8 mouse cellular contexts compared by ENCODE assay signal in the genomic region with DNA sequence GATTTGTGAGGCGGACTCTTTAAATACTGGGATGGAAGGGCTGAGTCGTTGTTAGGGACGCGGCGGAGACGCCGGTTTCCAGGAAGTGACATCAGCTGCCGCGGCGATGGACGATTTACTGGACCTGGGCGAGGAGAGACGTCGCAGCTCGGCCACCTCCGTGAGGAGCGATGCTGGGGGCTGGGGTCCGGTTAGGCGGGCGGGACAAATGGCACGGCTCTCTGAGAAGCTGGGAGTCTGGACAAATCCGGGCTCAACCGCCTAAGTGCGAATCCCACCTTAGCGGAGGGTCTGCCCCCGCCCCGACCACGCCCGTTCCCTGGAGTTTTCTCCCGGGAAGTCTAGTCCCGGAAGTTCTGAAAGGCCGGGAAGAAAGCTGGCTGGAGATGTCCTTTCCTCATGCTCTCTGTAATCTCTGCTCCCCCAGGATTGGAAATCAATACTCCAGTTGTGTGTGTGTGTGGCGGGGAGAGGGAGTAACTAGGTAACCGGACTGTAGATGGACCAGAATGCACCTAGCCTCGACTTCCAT. TPM values are rescaled to one million over a fixed set of nuclear protein-coding genes. Genes with fewer than 3 reads are reported as not detected.
DNase-seq lines count a peak whose midpoint lies in the region; ATAC-seq and TF ChIP-seq lines count a peak whose summit lies in the region.

A gene (plus strand): TSS at position 61 of the 532 bp plus-strand sequence.

- TF ChIP-seq EP300 in stomach, postnatal 0 days (optimal IDR thresholded peaks at IDR 0.05), result no peak

- peaks cover 17% of the 10 kb centered on the region for H3K27me3 ChIP-seq in embryonic facial prominence, embryonic 10.5 days (replicated peaks; ENCODE audit: low read depth, poor library complexity, severe bottlenecking)
- H3K27me3 ChIP-seq in limb, embryonic 14.5 days (ENCODE audit: control insufficient read depth, insufficient read depth, low read length), result no peaks in the 10 kb centered on the region
- H3K27me3 ChIP-seq in midbrain, postnatal 0 days (ENCODE audit: insufficient read depth, low read length), result no peaks in the 10 kb centered on the region
- no peaks in the 10 kb centered on the region for H3K27me3 ChIP-seq in stomach, postnatal 0 days (ENCODE audit: control insufficient read depth, insufficient read depth, low read length)

- H3K9ac ChIP-seq in limb, embryonic 14.5 days (ENCODE audit: low read depth, low read length, severe bottlenecking), result peak within 1 kb of the TSS; percentile 53
- peak within 1 kb of the TSS; percentile 59 for H3K9ac ChIP-seq in midbrain, postnatal 0 days (replicated peaks; ENCODE audit: low read length, poor library complexity, severe bottlenecking)
- H3K9ac ChIP-seq in stomach, postnatal 0 days (ENCODE audit: low read length), result peak within 1 kb of the TSS; percentile 59

- no peak for TF ChIP-seq CTCF in midbrain, postnatal 0 days (IDR thresholded peaks at IDR 0.05)
- no peak for TF ChIP-seq CTCF in stomach, postnatal 0 days (IDR thresholded peaks at IDR 0.05; ENCODE audit: low read depth)

- H3K4me3 ChIP-seq in embryonic facial prominence, embryonic 10.5 days, result peak within 1 kb of the TSS; percentile 75
- H3K4me3 ChIP-seq in limb, embryonic 14.5 days (replicated peaks; ENCODE audit: low read length), result peak within 1 kb of the TSS; percentile 55
- peak within 1 kb of the TSS; percentile 60 for H3K4me3 ChIP-seq in midbrain, postnatal 0 days (ENCODE audit: low read depth, low read length)
- H3K4me3 ChIP-seq in stomach, postnatal 0 days (ENCODE audit: low read depth, low read length), result peak within 1 kb of the TSS; percentile 66

- TF ChIP-seq POLR2A in limb, embryonic 14.5 days (IDR thresholded peaks at IDR 0.05; ENCODE audit: borderline replicate concordance, extremely low read depth, insufficient read depth, insufficient read length), result peak; percentile 44; the same call in 1 of the 2 replicates

- H3K4me1 ChIP-seq in embryonic facial prominence, embryonic 10.5 days, result peaks cover 24% of the 10 kb centered on the region
- peaks cover 13% of the 10 kb centered on the region for H3K4me1 ChIP-seq in limb, embryonic 14.5 days (ENCODE audit: control insufficient read depth, insufficient read depth, low read length)
- peaks cover 4% of the 10 kb centered on the region; the same call in 1 of the 2 replicates for H3K4me1 ChIP-seq in midbrain, postnatal 0 days (ENCODE audit: insufficient read depth, low read length)
- no peaks in the 10 kb centered on the region for H3K4me1 ChIP-seq in stomach, postnatal 0 days (replicated peaks; ENCODE audit: control insufficient read depth, insufficient read depth)

- peak within 1 kb of the TSS; percentile 72 for H3K4me2 ChIP-seq in limb, embryonic 14.5 days (replicated peaks; ENCODE audit: low read depth, low read length, severe bottlenecking)
- peak within 1 kb of the TSS; percentile 69 for H3K4me2 ChIP-seq in midbrain, postnatal 0 days (ENCODE audit: low read depth, low read length, poor library complexity, severe bottlenecking)
- peak within 1 kb of the TSS; percentile 73 for H3K4me2 ChIP-seq in stomach, postnatal 0 days (replicated peaks; ENCODE audit: low read depth)

- ATAC-seq in limb, embryonic 14.5 days (ENCODE audit: low FRiP score, low read depth), result 0 out of 2 replicates have a peak, but pooled peaks have one; percentile 29
- peak; percentile 53 for ATAC-seq in midbrain, postnatal 0 days (ENCODE audit: low FRiP score)
- ATAC-seq in stomach, postnatal 0 days (ENCODE audit: low FRiP score, low TSS enrichment), result peak; percentile 72

- under 1% methylated on average over 35 of the region's 35 CpGs for WGBS in embryonic facial prominence, embryonic 10.5 days
- WGBS in limb, embryonic 14.5 days, result under 1% methylated on average over 33 of the region's 35 CpGs
- 0% methylated on average over 34 of the region's 35 CpGs for WGBS in midbrain, postnatal 0 days
- WGBS in stomach, postnatal 0 days, result under 1% methylated on average over 35 of the region's 35 CpGs

- peak within 1 kb of the TSS; percentile 83 for H3K27ac ChIP-seq in embryonic facial prominence, embryonic 10.5 days (replicated peaks)
- no peak within 1 kb of the TSS for H3K27ac ChIP-seq in limb, embryonic 14.5 days (replicated peaks; ENCODE audit: low read depth, low read length)
- H3K27ac ChIP-seq in midbrain, postnatal 0 days (ENCODE audit: low read depth, low read length), result no peak within 1 kb of the TSS
- H3K27ac ChIP-seq in stomach, postnatal 0 days (replicated peaks), result no peak within 1 kb of the TSS

- peaks cover 15% of the 10 kb centered on the region for H3K36me3 ChIP-seq in embryonic facial prominence, embryonic 10.5 days (replicated peaks)
- peaks cover 12% of the 10 kb centered on the region for H3K36me3 ChIP-seq in limb, embryonic 14.5 days (ENCODE audit: control insufficient read depth, insufficient read depth, low read length)
- peaks cover 7% of the 10 kb centered on the region; the same call in 1 of the 2 replicates for H3K36me3 ChIP-seq in midbrain, postnatal 0 days (ENCODE audit: insufficient read depth, low read length)
- H3K36me3 ChIP-seq in stomach, postnatal 0 days (ENCODE audit: control insufficient read depth, insufficient read depth, low read length), result no peaks in the 10 kb centered on the region

- no peaks in the 10 kb centered on the region for H3K9me3 ChIP-seq in embryonic facial prominence, embryonic 10.5 days
- H3K9me3 ChIP-seq in limb, embryonic 14.5 days (ENCODE audit: control insufficient read depth, low read length), result no peaks in the 10 kb centered on the region
- H3K9me3 ChIP-seq in midbrain, postnatal 0 days (ENCODE audit: low read length), result no peaks in the 10 kb centered on the region
- H3K9me3 ChIP-seq in stomach, postnatal 0 days (ENCODE audit: control insufficient read depth, low read length), result no peaks in the 10 kb centered on the region

- DNase-seq in left cerebral cortex, adult 18-20 months (ENCODE audit: low spot score in 2 of 2), result peak; percentile 79 to 90
- DNase-seq in left cerebral cortex, adult 11 months (ENCODE audit: low spot score), result no peak
- peak; percentile 91 for DNase-seq in embryonic facial prominence, embryonic 10.5 days (ENCODE audit: low spot score)
- DNase-seq in heart, adult 18-20 months, result peak; percentile 89 to 92
- peak; percentile 91 for DNase-seq in kidney, adult 18-20 months
- peak; percentile 81 for DNase-seq in limb, embryonic 14.5 days (ENCODE audit: low spot score)
- DNase-seq in midbrain, postnatal 0 days (ENCODE audit: low spot score), result peak; percentile 90
- peak; percentile 91 for DNase-seq in stomach, postnatal 0 days (ENCODE audit: low spot score)

RNA-seq across cellular contexts. Expression of the gene that starts here (rescaled TPM):
- 10 to 100 TPM; 16.1 to 16.4 TPM for total RNA-seq in left cerebral cortex, adult 18-20 months (2021)
- 62.4 and 64.8 TPM in 2 replicates for polyA plus RNA-seq in embryonic facial prominence, embryonic 10.5 days (2016; fragmentation: Nextera tagmentation; extraction: Ambion mirVana)
- total RNA-seq in heart, adult 18-20 months (2021), result 10 to 100 TPM; 21.5 to 23.9 TPM
- 41.2 and 48.7 TPM in 2 replicates for polyA plus RNA-seq in limb, embryonic 14.5 days (2012; rRNA removed)
- 75.5 and 84.1 TPM in 2 replicates for polyA plus RNA-seq in limb, embryonic 14.5 days (2014; fragmentation: Nextera tagmentation; extraction: Ambion mirVana)
- 11.9 and 13.7 TPM in 2 replicates for total RNA-seq in midbrain, postnatal 0 days (2014; rRNA removed)
- polyA plus RNA-seq in midbrain, postnatal 0 days (2015; fragmentation: Nextera tagmentation; extraction: Ambion mirVana), result 29.7 and 30.0 TPM in 2 replicates
- polyA plus RNA-seq in stomach, postnatal 0 days (2015; fragmentation: Nextera tagmentation; extraction: Ambion mirVana), result 48.0 and 49.4 TPM in 2 replicates
